ENCODE assay signal across 22 mouse cellular contexts in the genomic region with DNA sequence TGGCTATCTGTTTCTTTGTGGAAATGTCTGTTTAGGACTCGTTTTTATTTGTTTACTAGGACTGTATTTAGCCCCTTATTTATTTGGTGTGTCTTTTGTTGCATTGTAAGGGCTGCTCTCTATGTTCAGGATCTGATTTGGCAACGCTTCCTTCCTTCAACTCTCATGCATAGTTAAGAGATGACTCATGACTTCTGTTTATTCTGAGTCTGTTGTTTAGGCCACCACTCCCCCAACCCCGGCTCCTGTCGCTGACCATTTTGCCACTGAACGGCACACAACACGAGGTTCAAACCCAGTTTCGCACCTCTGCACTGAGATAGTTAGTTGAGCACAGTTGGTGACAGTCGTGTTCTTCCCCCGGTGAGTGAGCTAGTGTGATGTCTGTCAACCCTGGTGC. TPM values are rescaled to one million over a fixed set of nuclear protein-coding genes. Genes with fewer than 3 reads are reported as not detected.
A peak's percentile ranks its signal among the peaks of the same experiment; 100 is the strongest.
DNase-seq lines count a peak whose midpoint lies in the region; ATAC-seq and TF ChIP-seq lines count a peak whose summit lies in the region.
"Had no signal": no experiment of that assay in that cellular context is flagged by ENCODE, and none has a peak within 500 bp of the region (broad histone marks: within the 10 kb centered on the region; RNA-seq: fewer than 3 reads in every experiment).

No protein-coding gene starts in this region.

- no peaks in the 10 kb centered on the region for H3K27me3 ChIP-seq in testis, adult 2 months (ENCODE audit: control insufficient read depth, insufficient read depth, low read length)
- no peaks in the 10 kb centered on the region for H3K27me3 ChIP-seq in lung, postnatal 0 days (replicated peaks; ENCODE audit: insufficient read depth, low read length)
- no peaks in the 10 kb centered on the region for H3K27me3 ChIP-seq in hindbrain, postnatal 0 days (ENCODE audit: insufficient read depth, low read length)
- peaks cover 9% of the 10 kb centered on the region for H3K27me3 ChIP-seq in hindbrain, embryonic 11.5 days (ENCODE audit: control insufficient read depth, insufficient read depth, low read length)

- no peaks in the 10 kb centered on the region for H3K9me3 ChIP-seq in lung, postnatal 0 days (ENCODE audit: low read length)
- H3K9me3 ChIP-seq in hindbrain, postnatal 0 days (ENCODE audit: low read length): no peaks in the 10 kb centered on the region
- no peaks in the 10 kb centered on the region for H3K9me3 ChIP-seq in hindbrain, embryonic 11.5 days (ENCODE audit: control insufficient read depth, low read length)
- H3K9me3 ChIP-seq: embryonic facial prominence, embryonic 13.5 days; G1E; heart, embryonic 13.5 days; limb, embryonic 12.5 days; midbrain, embryonic 15.5 days; neural tube, embryonic 12.5 days had no signal

- TF ChIP-seq POLR2A in testis, adult 2 months (IDR thresholded peaks at IDR 0.05; ENCODE audit: control insufficient read depth, low read depth, low read length): no peak

- H3K4me1 ChIP-seq in testis, adult 2 months (ENCODE audit: control insufficient read depth, insufficient read depth, low read length): peaks cover 15% of the 10 kb centered on the region
- peaks cover 6% of the 10 kb centered on the region; the same call in 1 of the 2 replicates for H3K4me1 ChIP-seq in lung, postnatal 0 days (ENCODE audit: insufficient read depth, low read depth, low read length)
- H3K4me1 ChIP-seq in hindbrain, postnatal 0 days (ENCODE audit: insufficient read depth, low read length): no peaks in the 10 kb centered on the region
- no peaks in the 10 kb centered on the region for H3K4me1 ChIP-seq in hindbrain, embryonic 11.5 days (replicated peaks; ENCODE audit: control insufficient read depth, insufficient read depth, low read length)

- no peak overlapping the region for H3K27ac ChIP-seq in testis, adult 2 months (ENCODE audit: control insufficient read depth, insufficient read depth, low read depth, low read length)
- peak overlapping the region; percentile 43; the same call in 1 of the 2 replicates for H3K27ac ChIP-seq in lung, postnatal 0 days (ENCODE audit: low read length)
- no peak overlapping the region for H3K27ac ChIP-seq in hindbrain, postnatal 0 days
- no peak overlapping the region for H3K27ac ChIP-seq in hindbrain, embryonic 11.5 days (ENCODE audit: low read depth, low read length)
- H3K27ac ChIP-seq: embryonic facial prominence, embryonic 13.5 days; heart, embryonic 13.5 days; limb, embryonic 12.5 days; midbrain, embryonic 15.5 days; neural tube, embryonic 12.5 days had no signal

- WGBS in lung, postnatal 0 days: 28% methylated on average over 9 of the region's 9 CpGs
- WGBS in hindbrain, postnatal 0 days: 60% methylated on average over 9 of the region's 9 CpGs
- WGBS in hindbrain, embryonic 11.5 days: 79% methylated on average over 9 of the region's 9 CpGs

- intact Hi-C loops in heart, postnatal 36 days (cut with DNase I): loop anchor here (2.0 to 10.0 kb wide), 2 partner anchors 107 to 119 kb away; partner anchors contain the start of gene Abca15

- 0 out of 2 replicates have a peak overlapping the region, but pooled peaks have one; percentile 1 for H3K4me3 ChIP-seq in testis, adult 2 months (ENCODE audit: control insufficient read depth, low read depth, low read length)
- no peak overlapping the region for H3K4me3 ChIP-seq in lung, postnatal 0 days (ENCODE audit: low read depth, low read length)
- no peak overlapping the region for H3K4me3 ChIP-seq in hindbrain, postnatal 0 days (ENCODE audit: low read length)
- H3K4me3 ChIP-seq in hindbrain, embryonic 11.5 days (ENCODE audit: low read depth, low read length): no peak overlapping the region
- H3K4me3 ChIP-seq: embryonic facial prominence, embryonic 13.5 days; heart, embryonic 13.5 days; limb, embryonic 12.5 days; midbrain, embryonic 15.5 days; neural tube, embryonic 12.5 days had no signal

- H3K36me3 ChIP-seq in testis, adult 2 months (ENCODE audit: control insufficient read depth, insufficient read depth, low read length): no peaks in the 10 kb centered on the region
- no peaks in the 10 kb centered on the region for H3K36me3 ChIP-seq in lung, postnatal 0 days (ENCODE audit: insufficient read depth, low read length)
- H3K36me3 ChIP-seq in hindbrain, postnatal 0 days (ENCODE audit: insufficient read depth, low read length): no peaks in the 10 kb centered on the region
- H3K36me3 ChIP-seq in hindbrain, embryonic 11.5 days (ENCODE audit: control insufficient read depth, insufficient read depth, low read length): no peaks in the 10 kb centered on the region
- H3K36me3 ChIP-seq: embryonic facial prominence, embryonic 13.5 days; G1E; heart, embryonic 13.5 days; limb, embryonic 12.5 days; midbrain, embryonic 15.5 days; neural tube, embryonic 12.5 days had no signal

- no peak for TF ChIP-seq CTCF in testis, adult 2 months (IDR thresholded peaks at IDR 0.05; ENCODE audit: control insufficient read depth, insufficient read depth, insufficient replicate concordance, low read depth, low read length)
- TF ChIP-seq CTCF in lung, postnatal 0 days (IDR thresholded peaks at IDR 0.05): no peak
- TF ChIP-seq CTCF in hindbrain, postnatal 0 days (IDR thresholded peaks at IDR 0.05; ENCODE audit: low read depth): no peak

- H3K9ac ChIP-seq in lung, postnatal 0 days (replicated peaks; ENCODE audit: low read depth): no peak overlapping the region
- H3K9ac ChIP-seq in hindbrain, postnatal 0 days (replicated peaks; ENCODE audit: low read length): no peak overlapping the region
- no peak overlapping the region for H3K9ac ChIP-seq in hindbrain, embryonic 11.5 days (ENCODE audit: low read depth, low read length)
- H3K9ac ChIP-seq: embryonic facial prominence, embryonic 13.5 days; heart, embryonic 13.5 days; limb, embryonic 12.5 days; midbrain, embryonic 15.5 days; neural tube, embryonic 12.5 days had no signal

- peak; percentile 83 for TF ChIP-seq EP300 in lung, postnatal 0 days (IDR thresholded peaks at IDR 0.05)

- ATAC-seq in lung, postnatal 0 days: peak; percentile 83
- ATAC-seq in hindbrain, postnatal 0 days: no peak
- no peak for ATAC-seq in hindbrain, embryonic 11.5 days (ENCODE audit: low FRiP score)
- ATAC-seq: activated CD4-positive, CD25-positive, alpha-beta regulatory T cell, adult 4 months; midbrain, embryonic 15.5 days had no signal

- peak; percentile 91 for DNase-seq in heart, adult 11 months
- DNase-seq in heart, postnatal 36 days: no peak
- DNase-seq in testis, postnatal 10 days (ENCODE audit: low spot score): no peak
- DNase-seq in lung, postnatal 0 days (ENCODE audit: low spot score): peak; percentile 86
- no peak for DNase-seq in hindbrain, postnatal 0 days (ENCODE audit: low spot score)
- DNase-seq in hindbrain, embryonic 11.5 days (ENCODE audit: low spot score): no peak
- no peak for DNase-seq in kidney, postnatal 25 days
- DNase-seq: cerebellum, adult 11-12 months; right cerebral cortex, postnatal 4 days had no signal

- H3K4me2 ChIP-seq in lung, postnatal 0 days (replicated peaks; ENCODE audit: low read depth, low read length): peak overlapping the region; percentile 33; the same call in 1 of the 2 replicates
- H3K4me2 ChIP-seq in hindbrain, postnatal 0 days (ENCODE audit: low read depth, low read length): no peak overlapping the region
- H3K4me2 ChIP-seq in hindbrain, embryonic 11.5 days (replicated peaks; ENCODE audit: low read depth, low read length): no peak overlapping the region
- H3K4me2 ChIP-seq: embryonic facial prominence, embryonic 13.5 days; heart, embryonic 13.5 days; limb, embryonic 12.5 days; midbrain, embryonic 15.5 days; neural tube, embryonic 12.5 days had no signal

RNA-seq across cellular contexts. Expression of gene Abca14, which starts 2.2 kb away (rescaled TPM):
- total RNA-seq in heart, postnatal 36 days (2021): not detected
- 62.8 and 185 TPM in 2 replicates for polyA plus RNA-seq in testis, adult 2 months (2012; rRNA removed)
- polyA plus RNA-seq in lung, postnatal 0 days (2015; fragmentation: Nextera tagmentation; extraction: Ambion mirVana): 0.23 and 0.35 TPM in 2 replicates
- not detected in 2 replicates for total RNA-seq in hindbrain, postnatal 0 days (2014; rRNA removed)
- polyA plus RNA-seq in hindbrain, postnatal 0 days (2015; fragmentation: Nextera tagmentation; extraction: Ambion mirVana): not detected in 2 replicates
- polyA plus RNA-seq in hindbrain, embryonic 11.5 days (2014; fragmentation: Nextera tagmentation; extraction: Ambion mirVana): not detected in 2 replicates
- total RNA-seq: common myeloid progenitor, adult 5-6 weeks; left cerebral cortex, adult 18-20 months had no signal
- polyA plus RNA-seq: activated CD4-positive, CD25-positive, alpha-beta regulatory T cell, adult 4 months; C2C12; embryonic facial prominence, embryonic 13.5 days; forebrain, embryonic 11.5 days; G1E; heart, embryonic 13.5 days; kidney, embryonic 16.5 days; limb, embryonic 12.5 days; midbrain, embryonic 15.5 days; neural tube, embryonic 12.5 days had no signal

RNA-seq across cellular contexts. Expression of gene Crym, which starts 4.1 kb away (rescaled TPM):
- total RNA-seq in heart, postnatal 36 days (2021): under 1 TPM; 0.27 to 1.00 TPM
- 0.11 TPM in 1 of 2 replicates, not detected in the other for polyA plus RNA-seq in testis, adult 2 months (2012; rRNA removed)
- polyA plus RNA-seq in lung, postnatal 0 days (2015; fragmentation: Nextera tagmentation; extraction: Ambion mirVana): 2.1 and 2.4 TPM in 2 replicates
- total RNA-seq in hindbrain, postnatal 0 days (2014; rRNA removed): 9.4 and 16.9 TPM in 2 replicates
- 8.1 and 8.7 TPM in 2 replicates for polyA plus RNA-seq in hindbrain, postnatal 0 days (2015; fragmentation: Nextera tagmentation; extraction: Ambion mirVana)
- 28.4 and 32.0 TPM in 2 replicates for polyA plus RNA-seq in hindbrain, embryonic 11.5 days (2014; fragmentation: Nextera tagmentation; extraction: Ambion mirVana)
- total RNA-seq: common myeloid progenitor, adult 5-6 weeks had no signal
- polyA plus RNA-seq: activated CD4-positive, CD25-positive, alpha-beta regulatory T cell, adult 4 months; C2C12; G1E had no signal

RNA-seq across cellular contexts. Expression of gene Anks4b, which starts 32.3 kb away (rescaled TPM):
- under 1 TPM in 1 of 2 experiments, not detected in 1; 0.19 TPM for total RNA-seq in heart, postnatal 36 days (2021)
- 0.27 and 0.35 TPM in 2 replicates for polyA plus RNA-seq in testis, adult 2 months (2012; rRNA removed)
- polyA plus RNA-seq in lung, postnatal 0 days (2015; fragmentation: Nextera tagmentation; extraction: Ambion mirVana): not detected in 2 replicates
- total RNA-seq in hindbrain, postnatal 0 days (2014; rRNA removed): not detected in 2 replicates
- polyA plus RNA-seq in hindbrain, postnatal 0 days (2015; fragmentation: Nextera tagmentation; extraction: Ambion mirVana): not detected in 2 replicates
- 0.08 TPM in 1 of 2 replicates, not detected in the other for polyA plus RNA-seq in hindbrain, embryonic 11.5 days (2014; fragmentation: Nextera tagmentation; extraction: Ambion mirVana)
- total RNA-seq: common myeloid progenitor, adult 5-6 weeks had no signal
- polyA plus RNA-seq: activated CD4-positive, CD25-positive, alpha-beta regulatory T cell, adult 4 months; C2C12; forebrain, embryonic 11.5 days; G1E; limb, embryonic 12.5 days; midbrain, embryonic 15.5 days had no signal

Comparison
In these comparisons a context has a peak if more than half of its experiments do, and no peak if none do; other contexts are left out.
1. DNase-seq: peak in heart, adult 11 months (single experiment) and lung, postnatal 0 days (single experiment); none in heart, postnatal 36 days (0 of 2), testis, postnatal 10 days (single experiment), hindbrain, postnatal 0 days (single experiment), hindbrain, embryonic 11.5 days (single experiment) and kidney, postnatal 25 days (0 of 2).
2. RNA of gene Abca14, which starts 2.2 kb away (polyA plus RNA-seq): 62.8 to 185 TPM in testis, adult 2 months; 0.23 to 0.35 TPM in lung, postnatal 0 days, not detected in hindbrain, postnatal 0 days and not detected in hindbrain, embryonic 11.5 days; every median in the first group is over 10 times any median in the second.